Mouse (Mus musculus) ZHBTc4 (cell line): ENCODE data around the gene Dpp4.

Source experiments
- DNase-seq: peaks from one replicate; pipeline ENCODE4 v3.0.0-alpha.2; 2011; ENCODE audit warnings: low read depth, low spot score

Gene Dpp4

GRCm38 (mm10) chr2:62306978-62307377, 105.1 kb downstream of the Dpp4 start:
- no peak for DNase-seq

DNA sequence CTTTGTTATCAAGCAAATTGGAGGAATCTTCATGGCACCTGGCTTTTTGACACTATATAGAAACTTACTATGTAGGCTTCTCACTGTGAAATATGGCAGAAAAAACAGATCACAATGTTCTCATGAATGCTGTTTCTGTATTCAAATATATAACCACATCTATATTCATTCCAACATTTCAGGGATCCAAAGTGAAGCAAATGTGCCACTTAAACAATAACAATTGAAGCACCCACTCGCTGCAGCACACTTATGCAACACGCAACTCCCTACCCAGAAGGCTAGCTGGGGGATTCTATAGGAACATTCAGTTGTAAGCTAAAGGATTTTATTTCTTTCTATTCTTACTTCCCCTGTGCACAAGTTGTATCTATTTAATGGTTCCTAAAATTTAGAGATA, 110.3 kb downstream of the Dpp4 start:
- DNase-seq: no peak

GRCm38 (mm10) chr2:62293846-62294245, 118.2 kb downstream of the Dpp4 start:
- DNase-seq: no peak

GRCm38 (mm10) chr2:62287532-62287931, 124.5 kb downstream of the Dpp4 start:
- no peak for DNase-seq

GRCm38 (mm10) chr2:62285847-62286246, 126.2 kb downstream of the Dpp4 start:
- no peak for DNase-seq

GRCm38 (mm10) chr2:62285026-62285425, 127.0 kb downstream of the Dpp4 start:
- DNase-seq: no peak
